Mouse (Mus musculus): ENCODE data around the gene Gm6096.
"Not testable (repeated sequence)": the region's sequence is repeated elsewhere in the genome, so short reads cannot be mapped to it uniquely, and the experiment has no call there.

The Gm6096 gene

DNA sequence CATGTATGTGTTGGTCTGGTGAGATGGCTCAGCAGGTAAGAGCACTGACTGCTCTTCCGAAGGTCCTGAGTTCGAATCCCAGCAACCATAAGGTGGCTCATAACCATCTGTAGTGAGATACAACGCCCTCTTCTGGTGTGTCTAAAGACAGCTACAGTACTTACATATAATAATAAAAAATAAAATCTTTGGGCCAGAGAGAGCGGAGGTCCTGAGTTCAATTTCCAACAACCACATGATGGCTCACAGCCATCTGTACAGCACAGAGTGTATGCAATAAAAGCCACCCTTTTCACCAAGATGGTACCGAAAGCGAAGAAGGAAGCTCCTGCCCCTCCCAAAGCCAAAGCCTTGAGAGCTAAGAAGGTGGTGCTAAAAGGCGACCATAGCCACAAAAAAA lies at the start of gene Gm6096:
Gene Gm6096, plus strand, starts transcription at position 301 of the 400 bp plus-strand sequence.
- no peak for DNase-seq (ENCODE audit: low spot score in 2 of 2)

DNA sequence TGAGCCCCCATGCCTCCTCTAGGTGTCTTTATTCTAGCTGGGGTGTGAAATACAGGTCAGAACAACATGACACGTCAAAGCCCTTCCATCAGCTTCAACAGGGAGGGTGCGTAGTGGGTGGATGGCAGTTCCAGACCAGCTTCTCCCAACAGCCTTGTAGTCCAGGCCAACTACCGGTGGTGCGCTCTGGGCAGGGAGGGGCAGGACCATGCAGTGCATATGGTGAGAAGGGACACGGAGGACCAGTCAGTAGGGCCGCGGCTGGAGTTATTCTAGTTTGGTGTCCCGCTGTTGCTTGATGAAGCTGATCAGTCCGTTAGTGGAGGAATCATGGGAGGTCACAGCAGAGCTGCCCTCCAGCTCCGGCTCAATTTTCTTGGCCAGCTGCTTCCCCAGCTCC lies 48.7 kb upstream of the Gm6096 start:
- not testable (repeated sequence) for DNase-seq (ENCODE audit: low spot score in 2 of 2)

DNA sequence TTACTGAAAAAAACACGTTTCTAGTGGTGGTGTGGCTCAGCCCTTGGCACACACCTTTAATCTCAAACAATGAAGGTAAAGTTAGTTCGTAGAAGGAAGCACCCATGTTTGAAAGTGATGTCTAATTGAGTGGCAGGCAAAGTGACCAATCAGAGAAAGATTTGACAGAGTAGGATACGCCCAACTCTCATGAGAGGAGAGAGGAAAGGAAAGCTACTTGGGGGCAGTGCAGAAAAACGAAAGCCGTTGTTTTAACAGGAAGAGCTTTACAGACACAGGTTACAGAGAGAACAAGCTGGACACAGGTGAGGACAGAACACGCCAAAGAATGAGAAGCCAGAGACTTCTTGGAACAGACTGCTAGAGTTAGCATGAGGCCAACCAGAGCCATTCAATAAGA lies 44.5 kb upstream of the Gm6096 start:
- DNase-seq (ENCODE audit: low spot score in 2 of 2), result no peak

DNA sequence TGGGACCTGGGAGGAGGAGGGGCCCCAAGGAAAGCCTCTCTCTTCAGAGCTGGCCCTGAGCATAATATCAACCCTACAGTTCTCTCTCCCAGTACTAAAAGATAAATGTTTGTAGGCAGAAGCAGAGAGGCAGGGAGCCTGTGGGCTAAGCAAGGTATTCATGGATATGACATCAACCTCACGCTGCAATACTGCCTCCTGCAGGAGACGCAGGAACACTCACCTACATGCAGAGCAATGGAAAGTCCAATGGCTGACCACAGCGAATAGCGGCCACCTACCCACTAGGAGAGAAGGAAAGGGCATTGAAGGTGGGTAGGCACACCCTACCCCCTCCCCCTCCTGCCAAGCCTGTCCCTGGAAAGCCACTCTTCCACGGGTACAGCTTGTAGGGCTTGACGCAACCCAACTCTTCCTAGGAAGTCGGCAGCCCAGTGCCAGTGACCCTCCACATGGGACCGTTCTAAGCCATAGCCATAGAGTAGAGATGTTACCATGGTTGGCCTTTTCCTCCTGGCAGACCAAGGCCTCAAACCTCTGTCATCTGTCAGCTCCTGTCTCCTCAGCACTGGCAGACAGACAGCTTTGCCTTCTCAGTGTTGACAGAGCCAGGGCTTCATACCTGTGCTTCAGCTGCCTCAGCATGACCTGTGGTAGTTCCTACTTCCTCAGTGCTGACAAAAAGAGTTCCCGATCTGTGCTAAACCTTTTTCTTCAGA lies 42.7 kb upstream of the Gm6096 start:
- no peak for DNase-seq (ENCODE audit: low spot score in 2 of 2)

DNA sequence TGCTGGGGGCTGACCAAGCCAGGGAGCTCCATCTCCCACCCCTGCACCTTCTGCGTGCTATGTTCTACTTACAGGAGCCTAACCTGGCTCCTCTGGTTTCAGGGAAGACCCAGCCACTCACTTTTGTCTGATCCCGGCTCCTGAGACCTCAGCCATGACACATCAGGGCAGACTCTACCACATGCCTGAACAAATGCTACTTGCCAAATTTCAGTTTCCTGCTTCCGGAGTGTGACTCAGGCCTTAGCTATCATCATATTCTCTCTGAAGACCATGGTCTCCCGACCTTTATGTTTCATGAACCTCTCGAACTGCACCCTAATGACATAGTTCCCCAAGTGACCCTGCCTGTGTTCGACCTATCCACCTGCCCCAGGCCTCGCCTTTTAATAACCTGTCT lies 37.6 kb upstream of the Gm6096 start:
- no peak for DNase-seq (ENCODE audit: low spot score in 2 of 2)

DNA sequence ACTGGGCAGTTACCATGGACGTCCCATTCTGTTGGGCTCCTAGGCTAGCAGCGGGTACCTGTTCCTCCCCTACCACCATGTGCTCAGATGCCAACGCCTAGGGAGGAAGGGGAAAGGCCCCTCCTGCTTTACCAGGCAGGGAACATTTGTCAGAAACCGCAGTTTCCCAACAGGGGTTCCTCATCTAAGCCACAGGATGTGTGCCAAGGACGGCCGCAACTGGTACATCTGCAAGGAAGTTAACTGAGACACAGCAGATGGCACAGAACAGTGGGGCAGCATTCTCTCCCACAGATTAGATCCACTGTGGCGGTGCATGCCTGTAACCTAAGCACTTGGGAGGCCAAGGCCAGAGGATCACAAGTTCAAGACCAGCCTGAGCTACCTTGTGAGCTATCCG lies 36.2 kb upstream of the Gm6096 start:
- peak in 1 of 2 experiments; percentile 41 for DNase-seq (ENCODE audit: low spot score in 2 of 2)

DNA sequence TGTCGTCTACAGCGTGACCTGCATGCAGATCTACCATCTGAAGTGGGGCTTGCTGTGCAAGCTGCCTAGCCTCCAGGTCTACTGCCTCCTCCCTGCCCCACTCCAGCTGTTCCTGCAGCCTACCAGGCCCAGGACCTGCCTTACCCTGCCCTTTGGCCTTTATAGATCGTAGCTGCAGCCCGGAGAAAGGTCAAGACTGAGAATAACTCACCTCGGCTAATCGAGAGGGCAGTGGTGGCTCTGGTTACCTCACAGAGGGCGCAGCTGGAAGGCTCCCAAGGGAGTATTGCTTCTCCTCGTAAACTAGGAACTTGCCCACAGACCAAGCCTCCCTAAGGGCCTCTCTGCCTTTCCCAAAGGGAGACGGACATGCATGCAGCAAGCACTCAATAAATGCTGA lies 35.4 kb upstream of the Gm6096 start:
- DNase-seq (ENCODE audit: low spot score in 2 of 2), result no peak

DNA sequence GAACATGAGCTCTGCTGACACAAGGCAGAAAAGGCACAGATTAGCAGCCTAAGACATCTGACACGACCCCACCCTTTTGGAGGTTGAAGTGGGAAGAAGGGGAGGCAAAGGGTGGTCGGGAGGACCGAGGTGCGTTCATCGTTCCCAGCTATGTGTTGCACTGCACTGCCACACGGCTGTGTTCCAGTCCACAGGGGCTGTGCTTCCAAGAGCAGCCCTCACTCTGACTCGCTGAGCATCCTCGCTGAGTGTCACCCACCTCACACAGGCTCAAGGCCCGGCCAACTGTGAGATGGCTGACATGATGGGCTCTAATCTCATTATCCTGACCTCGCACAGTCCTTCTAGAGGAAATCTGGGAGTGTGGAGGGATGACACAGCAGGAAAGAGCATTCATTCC lies 34.4 kb upstream of the Gm6096 start:
- no peak for DNase-seq (ENCODE audit: low spot score in 2 of 2)

DNA sequence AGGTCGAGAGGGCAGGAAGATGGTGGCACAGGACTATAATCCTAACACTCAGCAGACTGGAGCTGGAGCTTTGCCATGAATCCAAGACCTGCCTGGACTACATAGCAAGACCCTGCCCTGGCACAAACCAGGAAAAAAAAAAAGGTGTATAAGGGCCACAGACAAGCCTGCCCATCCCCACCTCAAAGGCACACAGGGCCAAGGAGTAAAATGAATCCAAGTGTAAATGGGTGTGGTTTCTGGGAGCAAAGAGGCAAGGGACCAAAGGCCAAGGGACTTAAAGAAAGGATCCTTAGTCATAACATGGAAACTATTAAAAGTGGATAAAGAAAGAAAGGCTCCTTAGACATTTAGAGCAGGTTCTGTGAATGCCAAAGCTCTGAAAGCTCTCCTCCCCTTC lies 32.3 kb upstream of the Gm6096 start:
- no peak for DNase-seq (ENCODE audit: low spot score in 2 of 2)

DNA sequence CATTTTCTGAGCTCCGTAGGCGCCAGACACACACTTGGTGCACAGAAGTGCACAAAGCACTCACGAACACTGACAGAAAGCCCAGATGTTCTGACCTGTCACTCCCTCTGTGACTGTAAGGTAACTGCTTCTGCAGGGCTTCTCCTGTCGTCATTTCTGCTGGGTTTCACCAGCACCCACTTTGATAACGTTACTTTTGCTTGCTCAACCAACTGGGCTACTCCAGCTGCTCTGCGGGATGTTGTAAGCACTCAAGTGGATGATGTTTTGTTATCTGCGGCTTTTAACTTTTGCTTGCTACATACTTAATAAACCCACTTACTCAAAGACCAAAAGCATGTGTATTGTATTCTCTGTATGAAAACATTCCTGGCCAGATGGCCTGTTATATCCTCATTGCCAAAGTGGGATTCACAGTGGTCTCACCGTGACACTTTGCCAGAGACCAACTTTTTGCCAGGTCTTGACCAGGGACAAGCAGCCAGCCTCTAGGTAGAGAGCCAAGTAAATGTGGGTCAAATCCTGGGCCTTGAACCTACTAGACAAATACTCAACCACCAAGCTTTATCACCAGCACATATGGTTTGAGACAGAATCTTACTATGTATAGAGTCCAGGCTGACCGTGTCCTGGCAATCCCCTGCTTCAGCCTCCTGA lies 29.1 kb upstream of the Gm6096 start:
- no peak for DNase-seq (ENCODE audit: low spot score in 2 of 2)

DNA sequence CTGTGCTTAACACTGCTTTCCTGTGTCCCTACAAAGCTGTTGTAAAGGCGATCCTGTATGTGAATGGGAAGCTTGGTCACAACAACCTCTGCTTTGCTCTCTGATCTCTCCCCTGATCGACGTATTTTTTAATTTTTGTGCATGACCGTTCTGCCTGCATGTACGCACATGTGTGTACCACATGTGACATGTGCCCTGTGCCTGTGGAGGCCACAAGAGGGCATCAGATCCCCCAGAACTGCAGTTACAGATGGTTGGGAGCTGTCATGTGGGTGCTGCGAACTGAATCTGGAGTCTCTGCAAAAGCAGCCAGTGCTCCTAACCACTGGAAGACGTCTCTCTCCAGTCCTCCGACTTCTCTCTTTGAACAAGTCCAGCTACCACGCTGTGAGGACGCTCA lies 28.5 kb upstream of the Gm6096 start:
- no peak for DNase-seq (ENCODE audit: low spot score in 2 of 2)

DNA sequence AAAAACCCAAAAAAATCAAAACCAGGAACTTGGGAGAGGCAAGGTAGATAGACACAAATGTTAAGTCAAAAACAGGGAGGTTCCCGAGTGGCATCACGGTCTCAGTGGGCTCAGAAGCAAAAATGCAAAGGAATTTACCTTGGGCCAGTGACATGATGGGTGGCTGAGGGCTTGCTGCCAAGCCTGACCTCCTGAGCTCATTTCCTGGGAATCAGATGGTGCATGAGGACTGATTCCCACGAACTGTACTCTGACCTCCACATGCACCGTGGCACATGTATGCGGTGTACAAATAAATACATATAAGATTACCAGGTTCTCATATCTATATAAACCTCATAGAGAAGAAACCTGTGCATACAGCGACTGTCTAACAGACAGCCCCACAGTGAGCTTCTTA lies 26.5 kb upstream of the Gm6096 start:
- DNase-seq (ENCODE audit: low spot score in 2 of 2), result no peak

DNA sequence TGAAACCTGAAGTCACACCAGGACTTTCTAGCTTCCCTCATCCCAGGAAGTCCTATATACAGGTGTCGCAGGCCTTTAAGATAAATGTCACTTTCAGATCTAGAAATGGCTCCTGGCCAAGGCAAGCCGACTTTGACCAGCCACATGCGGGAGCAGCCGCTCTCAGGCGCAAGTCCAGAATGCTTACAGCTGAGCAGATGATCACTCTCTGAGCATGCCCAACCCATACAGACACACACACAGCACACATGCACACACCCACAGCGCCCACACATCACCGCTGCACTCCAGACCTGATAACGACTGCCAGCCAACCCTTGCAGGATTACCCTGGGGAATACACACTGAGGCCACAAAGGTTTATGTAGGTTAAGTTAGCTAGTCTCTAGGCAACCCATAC lies 24.8 kb upstream of the Gm6096 start:
- no peak for DNase-seq (ENCODE audit: low spot score in 2 of 2)

DNA sequence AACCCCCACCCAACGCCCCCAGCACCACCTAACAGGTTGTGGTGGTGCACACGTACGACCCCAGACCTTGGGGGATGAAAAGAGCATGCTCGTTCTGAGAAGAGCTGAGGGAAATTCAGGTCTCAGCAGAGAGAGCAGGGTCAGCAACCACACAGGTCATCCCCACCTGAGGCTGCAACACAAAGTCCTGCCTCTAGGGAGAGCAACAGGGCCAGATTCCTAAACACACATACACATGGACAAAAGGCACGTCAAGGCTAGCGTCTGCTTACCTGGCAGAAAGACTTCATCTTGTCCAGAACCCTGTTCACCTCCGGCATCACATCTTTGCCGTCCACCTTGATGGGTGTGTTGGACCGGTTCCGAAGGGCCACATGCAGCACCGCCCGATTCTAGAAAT lies 24.0 kb upstream of the Gm6096 start:
- no peak for DNase-seq (ENCODE audit: low spot score in 2 of 2)

DNA sequence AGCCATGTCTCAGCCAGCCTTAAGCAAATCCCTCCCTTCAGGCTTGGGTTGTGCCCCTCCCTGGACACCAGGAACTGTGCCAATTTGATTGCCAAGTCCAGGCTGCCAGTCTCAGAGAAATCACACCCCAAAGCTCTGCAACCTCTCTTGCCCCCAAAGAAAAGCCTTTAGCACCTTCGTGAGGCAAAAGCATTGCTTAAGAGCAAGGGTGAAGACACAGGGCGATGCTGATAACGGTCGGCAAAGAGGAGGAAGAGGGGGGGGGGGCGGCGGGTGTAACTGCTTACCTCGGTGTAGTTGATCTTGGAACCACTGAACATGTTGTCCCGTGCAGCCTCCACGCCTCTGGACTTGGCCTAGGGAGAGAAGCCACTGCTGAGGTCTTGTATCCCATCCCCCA lies 22.2 kb upstream of the Gm6096 start:
- DNase-seq (ENCODE audit: low spot score in 2 of 2), result no peak

DNA sequence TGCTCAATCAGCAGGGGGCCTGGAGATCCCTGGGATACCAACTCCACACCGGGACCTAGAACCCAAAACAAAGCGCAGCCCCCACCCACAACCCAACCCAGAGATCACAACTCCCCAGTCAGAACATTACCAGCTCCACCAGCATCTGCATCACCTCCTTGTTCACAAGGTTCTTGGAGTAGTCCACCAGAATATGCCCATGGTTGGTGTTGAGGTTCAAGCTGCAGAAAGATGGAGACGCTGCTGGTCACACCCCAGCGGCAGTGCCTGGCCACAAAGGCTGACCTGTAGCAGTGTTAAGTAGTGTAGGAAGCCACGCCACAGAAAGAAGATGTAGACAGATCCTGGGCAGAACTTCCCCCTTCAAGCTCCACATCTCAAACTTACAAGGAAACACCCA lies 21.7 kb upstream of the Gm6096 start:
- DNase-seq (ENCODE audit: low spot score in 2 of 2), result no peak

DNA sequence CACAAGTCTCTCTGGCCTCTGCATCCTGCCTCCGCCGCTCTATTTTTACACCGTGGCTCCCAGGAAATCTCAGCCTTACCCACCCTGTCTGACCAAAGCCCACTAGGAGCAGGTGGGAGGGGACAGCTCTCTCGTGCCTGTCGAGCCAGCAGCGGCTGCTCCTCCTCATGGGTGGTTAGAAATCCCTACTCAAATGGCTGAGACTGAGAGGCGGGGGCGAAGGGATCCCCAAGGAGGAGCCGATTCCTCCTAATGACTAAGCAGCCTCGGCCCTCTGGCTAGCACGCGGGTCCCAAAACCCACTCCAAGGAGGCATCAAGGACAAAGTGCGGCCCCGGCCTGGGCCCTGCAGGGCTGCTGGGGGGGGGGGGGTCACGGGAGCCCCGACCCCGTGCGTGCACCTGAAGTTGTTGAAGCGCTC lies 21.1 kb upstream of the Gm6096 start:
- DNase-seq (ENCODE audit: low spot score in 2 of 2), result peak; percentile 58 to 68

DNA sequence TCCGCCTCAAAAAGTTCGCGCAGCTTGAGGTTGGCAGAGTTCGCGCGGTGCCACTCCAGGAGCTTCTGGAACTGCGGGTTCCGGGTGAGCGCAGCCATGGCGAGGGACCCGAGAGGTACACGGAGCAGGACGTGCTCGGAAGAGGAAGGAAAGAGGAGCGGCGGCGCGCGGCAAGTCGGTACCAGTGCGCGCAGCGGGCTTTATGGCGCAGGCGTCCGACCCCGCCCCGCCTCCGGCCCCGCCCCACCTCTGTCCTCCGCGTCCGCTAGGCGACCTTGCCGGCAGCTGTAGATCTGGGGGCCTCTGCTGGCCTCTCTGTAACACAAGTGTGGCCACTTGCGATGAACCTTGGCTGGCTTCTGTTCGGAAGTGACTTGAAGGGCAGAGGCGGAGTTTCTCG lies 20.7 kb upstream of the Gm6096 start, which contains the start of gene Gpi1:
Gene Gpi1, minus strand, starts transcription at position 221 of the 400 bp plus-strand sequence.
- peak; percentile 79 to 84 for DNase-seq (ENCODE audit: low spot score in 2 of 2)

DNA sequence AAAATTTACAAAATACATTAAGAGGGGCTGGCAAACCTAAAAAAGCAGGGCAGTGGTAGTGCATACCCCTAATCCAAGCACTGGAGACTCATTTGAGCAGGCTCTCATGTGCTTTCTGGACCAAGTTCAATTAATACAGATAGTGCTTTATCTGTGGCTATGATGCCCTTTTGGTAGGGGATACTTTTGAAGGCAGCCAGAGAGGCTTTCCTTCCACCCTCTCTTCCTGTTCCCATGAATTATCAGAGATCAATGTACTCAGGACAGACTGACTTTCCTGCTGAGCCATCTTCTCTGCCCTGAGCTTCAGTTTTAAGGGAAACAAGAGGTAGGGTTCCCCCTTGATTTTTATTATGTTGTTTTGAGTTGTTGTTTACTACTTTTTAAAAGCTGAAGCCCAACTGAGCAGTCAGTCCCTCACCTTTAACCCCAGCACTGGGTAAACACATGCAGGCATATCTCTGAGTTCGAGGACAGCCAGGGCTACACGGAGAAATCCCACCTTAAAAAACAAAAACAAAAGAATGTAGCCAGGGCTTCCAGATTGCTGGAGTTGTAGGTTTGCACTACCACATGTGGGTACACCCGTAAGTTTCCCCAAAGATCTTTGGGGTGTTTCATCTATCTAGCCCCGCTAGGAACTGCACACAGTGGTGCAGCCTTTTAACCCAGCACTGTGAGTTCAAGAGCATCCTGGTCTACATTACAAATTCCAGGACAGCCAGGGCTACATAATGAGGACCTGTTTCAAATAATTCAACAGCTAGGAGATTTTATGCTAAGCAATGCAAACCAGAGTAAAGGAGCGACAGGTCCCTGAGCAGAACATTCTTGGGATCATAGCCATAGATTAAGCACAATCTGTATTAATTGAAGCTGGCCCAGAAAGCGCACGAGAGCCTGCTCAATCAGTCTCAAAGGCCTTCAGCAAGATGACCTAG lies 17.8 kb upstream of the Gm6096 start:
- no peak for DNase-seq (ENCODE audit: low spot score in 2 of 2)

DNA sequence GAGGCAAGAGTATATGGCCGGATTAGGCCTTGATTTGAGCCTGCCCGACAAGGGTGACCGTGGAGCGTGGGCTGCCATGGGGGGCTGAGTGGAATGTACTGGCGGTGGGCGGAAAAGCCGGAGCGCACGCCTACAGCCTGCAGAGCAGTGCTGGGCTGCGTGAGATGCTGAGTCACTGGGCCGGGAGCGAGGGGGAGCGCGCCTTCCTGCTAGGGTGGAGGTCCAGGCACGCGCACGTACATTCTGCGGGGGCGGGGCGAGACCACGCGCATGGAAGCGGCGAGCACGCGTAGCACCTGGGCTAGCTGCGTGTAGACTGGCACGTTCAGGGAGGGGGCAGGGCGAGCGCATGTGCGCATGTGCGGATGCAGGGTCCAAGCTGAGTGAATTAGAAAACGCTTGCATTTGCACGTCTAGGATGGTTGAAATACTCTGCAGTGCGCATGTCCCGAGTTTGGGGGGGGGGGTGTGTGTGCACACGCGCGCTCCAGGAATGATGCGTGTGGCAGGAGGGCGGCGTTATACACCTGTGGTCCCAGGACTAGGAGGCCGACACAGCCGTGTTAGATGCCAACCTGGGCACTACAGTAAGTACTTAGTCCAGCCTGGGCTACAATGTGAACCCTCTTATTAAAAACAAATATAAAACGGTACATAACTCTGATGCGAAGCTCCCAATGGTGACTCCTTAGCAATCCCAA lies 16.8 kb upstream of the Gm6096 start:
- peak; percentile 99 for DNase-seq (ENCODE audit: low spot score in 2 of 2)

DNA sequence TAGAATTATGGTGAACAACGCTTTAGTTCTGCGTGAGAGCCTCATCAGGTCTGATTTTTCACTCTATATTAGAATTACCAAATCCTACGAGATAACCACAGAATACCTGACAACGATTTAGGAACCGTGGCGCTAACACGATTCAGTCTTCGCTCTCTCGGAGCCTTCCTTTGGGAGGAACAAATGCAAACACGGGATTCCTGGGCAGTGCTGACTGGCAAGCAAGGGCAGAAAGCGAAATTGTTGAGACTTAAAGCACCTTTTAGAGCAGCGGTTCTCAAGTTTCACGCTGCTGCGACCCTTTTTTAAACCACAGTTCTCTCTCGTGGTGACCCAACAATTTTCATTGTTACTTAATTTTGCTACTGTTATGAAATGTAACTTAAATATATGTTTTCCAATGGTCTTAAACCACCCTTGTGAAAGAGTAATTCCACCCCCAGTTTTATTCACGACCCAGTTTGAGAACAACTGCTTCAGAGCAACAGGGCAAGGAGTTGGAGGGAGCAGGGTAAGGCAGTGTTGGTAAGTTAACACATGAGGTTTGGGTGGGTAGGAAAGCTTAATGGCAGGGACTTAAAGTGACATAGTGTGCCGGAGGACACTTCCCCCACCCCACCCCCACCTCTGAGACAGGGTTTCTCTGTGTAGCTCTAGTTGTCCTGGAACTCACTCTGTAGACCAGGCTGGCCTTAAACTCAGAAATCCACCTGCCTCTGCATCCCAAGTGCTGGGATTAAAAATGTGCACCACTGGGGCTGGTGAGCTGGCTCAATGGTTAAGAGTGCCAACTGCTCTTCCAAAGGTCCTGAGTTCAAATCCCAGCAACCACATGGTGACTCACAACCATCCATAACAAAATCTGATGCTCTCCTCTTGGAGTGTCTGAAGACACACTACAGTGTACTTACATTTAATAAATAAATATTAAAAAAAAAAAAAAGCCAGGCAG lies 16.0 kb upstream of the Gm6096 start:
- DNase-seq (ENCODE audit: low spot score in 2 of 2), result no peak

All from heart, adult 9 months (tissue).